Mouse (Mus musculus) heart, embryonic 14.5 days (tissue): ENCODE measurements around the gene Spire2. TPM values are rescaled to one million over a fixed set of nuclear protein-coding genes. Genes with fewer than 3 reads are reported as not detected.
"Not testable (repeated sequence)": the region's sequence is repeated elsewhere in the genome, so short reads cannot be mapped to it uniquely, and the experiment has no call there.

Experiments used
- ATAC-seq: fragments of 200-750 bp; cut with Nextera tagmentation; 2 replicates; pipeline ENCODE4 v1.8.0; 2017; ENCODE audit warnings: low read depth, moderate TSS enrichment; ENCODE audit not compliant: insufficient number of reproducible peaks, insufficient read depth, low FRiP score
- H3K27ac ChIP-seq, 2 experiments: fragments of 200-500 bp in 1 of 2; fragments of 300-500 bp in 1 of 2; sonication (generic) in 1 of 2; replicated peaks in 1 of 2; 2 replicates each; pipeline ENCODE4 v1.5.1; 2012 to 2014; ENCODE audit warnings: low read depth in 2 of 2, low read length in 2 of 2, control low read depth in 1 of 2, mild to moderate bottlenecking in 1 of 2, mixed read lengths in 1 of 2; ENCODE audit not compliant: control insufficient read depth in 1 of 2, insufficient read depth in 1 of 2
- H3K27me3 ChIP-seq: fragments of 300-500 bp; sonication (generic); 2 replicates; pipeline ENCODE4 v1.6.1; 2014; ENCODE audit warnings: mild to moderate bottlenecking, low read length, control low read depth; ENCODE audit not compliant: control insufficient read depth, insufficient read depth
- H3K36me3 ChIP-seq: fragments of 300-500 bp; sonication (generic); 2 replicates; pipeline ENCODE4 v1.6.1; 2014; ENCODE audit warnings: mild to moderate bottlenecking, control low read depth, low read length, mixed read lengths; ENCODE audit not compliant: control insufficient read depth, insufficient read depth
- H3K4me1 ChIP-seq, 2 experiments: fragments of 200-500 bp in 1 of 2; fragments of 300-500 bp in 1 of 2; sonication (generic) in 1 of 2; 2 replicates each; pipeline ENCODE4 v1.6.1; 2012 to 2014; ENCODE audit warnings: low read length in 2 of 2, control low read depth in 1 of 2, mixed read lengths in 1 of 2; ENCODE audit not compliant: control insufficient read depth in 2 of 2, insufficient read depth in 2 of 2
- H3K4me2 ChIP-seq: fragments of 300-500 bp; sonication (generic); 2 replicates; pipeline ENCODE4 v1.6.1; 2014; ENCODE audit warnings: mild to moderate bottlenecking, low read length
- H3K4me3 ChIP-seq, 2 experiments: fragments of 200-500 bp in 1 of 2; fragments of 300-500 bp in 1 of 2; sonication (generic) in 1 of 2; 2 replicates each; pipeline ENCODE4 v1.5.1; 2012 to 2014; ENCODE audit warnings: low read length in 2 of 2, mild to moderate bottlenecking in 2 of 2, control low read depth in 1 of 2, low read depth in 1 of 2, moderate library complexity in 1 of 2; ENCODE audit not compliant: control insufficient read depth in 1 of 2, insufficient read depth in 1 of 2
- H3K9ac ChIP-seq: fragments of 300-500 bp; sonication (generic); 2 replicates; pipeline ENCODE4 v1.6.1; 2014; ENCODE audit warnings: mild to moderate bottlenecking, low read length
- H3K9me3 ChIP-seq: fragments of 300-500 bp; sonication (generic); 2 replicates; pipeline ENCODE4 v1.6.1; 2016; ENCODE audit warnings: low read length, control low read depth; ENCODE audit not compliant: control insufficient read depth
- WGBS: fragments of 180-500 bp; shearing (Covaris S2); extraction: QIAGEN DNeasy Blood & Tissue Kit; methylation state at CpG from one replicate; pipeline ENCODE4 v1.1.7; 2014; 5-methylcytosine and 5-hydroxymethylcytosine counted together
- polyA plus RNA-seq: library from polyadenylated mRNA; unstranded; fragments of >200 nt; fragmentation: Nextera tagmentation; extraction: Ambion mirVana; gene quantifications from 2 replicates; pipeline ENCODE4 v1.2.1, GENCODE M21; 2014

The Spire2 gene
- polyA plus RNA-seq, 1 experiment from 2014 or later, result 0.85 TPM

DNA sequence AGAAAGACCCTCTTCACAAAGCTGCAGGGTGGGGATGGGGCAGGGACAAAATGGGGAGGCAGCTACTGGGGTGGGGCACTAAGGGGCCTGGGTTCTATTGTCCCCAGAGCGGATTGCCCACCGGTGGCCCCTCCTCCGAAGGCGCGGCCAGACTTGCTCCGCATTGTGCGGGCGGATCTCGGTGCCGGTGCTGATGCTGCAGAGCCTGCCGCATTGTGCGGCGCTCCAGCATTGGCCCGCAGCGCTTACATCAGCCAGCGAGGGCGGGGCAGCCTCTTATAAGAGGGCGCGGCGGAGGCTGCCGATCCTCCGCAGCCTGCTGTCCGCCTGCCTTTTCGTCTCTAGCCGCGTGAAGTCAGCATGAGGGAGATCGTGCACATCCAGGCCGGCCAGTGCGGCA, 78.7 kb downstream of the Spire2 start, which contains the start of gene Tubb3:
Gene Tubb3 (plus strand): TSS at position 179 of the 400 bp plus-strand sequence.
- H3K9me3 ChIP-seq, result no peaks in the 10 kb centered on the region
- peaks cover 52% of the 10 kb centered on the region for H3K27me3 ChIP-seq
- H3K4me2 ChIP-seq, result peak within 1 kb of the TSS; percentile 56
- H3K4me3 ChIP-seq, result peak within 1 kb of the TSS; percentile 33
- H3K4me1 ChIP-seq, result peaks cover 30% of the 10 kb centered on the region in 2 experiments
- peak; percentile 31; the same call in 1 of the 2 replicates for ATAC-seq
- no peak within 1 kb of the TSS for H3K9ac ChIP-seq
- WGBS, result 2% methylated on average over 29 of the region's 29 CpGs
- no peaks in the 10 kb centered on the region for H3K36me3 ChIP-seq
- H3K27ac ChIP-seq, result no peak within 1 kb of the TSS

DNA sequence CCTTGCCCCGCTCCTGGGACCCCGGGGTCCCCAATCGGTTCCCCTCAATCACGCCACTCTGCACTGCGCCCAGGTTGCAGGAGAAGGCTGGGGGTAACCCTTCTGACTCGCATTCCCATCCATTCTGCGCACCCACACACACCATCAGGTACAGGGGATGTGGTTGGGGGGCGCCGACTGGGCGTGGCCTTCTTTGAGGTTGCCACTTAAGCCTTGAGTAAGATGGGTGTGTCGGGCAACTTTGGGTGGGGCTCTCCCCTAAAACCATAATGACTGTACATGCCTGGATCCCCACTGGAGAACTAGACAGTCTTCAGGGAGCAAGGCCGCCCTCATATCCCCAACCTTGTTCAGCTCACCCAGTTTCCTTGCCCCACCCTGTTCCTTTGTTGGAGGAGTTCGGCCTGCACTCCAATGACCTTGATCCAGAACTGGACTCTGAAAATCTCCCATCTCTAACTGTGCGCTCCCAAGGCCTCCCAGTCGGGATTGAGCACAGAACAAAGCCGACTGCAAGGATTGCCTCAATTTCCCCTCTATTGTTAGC, 79.3 kb downstream of the Spire2 start:
- H3K9me3 ChIP-seq, result no peaks in the 10 kb centered on the region
- peak overlapping the region; percentile 56 for H3K4me2 ChIP-seq
- H3K4me3 ChIP-seq, result peak overlapping the region; percentile 33
- no peaks in the 10 kb centered on the region for H3K36me3 ChIP-seq
- peak; percentile 10; the same call in 1 of the 2 replicates for ATAC-seq
- H3K27me3 ChIP-seq, result peaks cover 52% of the 10 kb centered on the region
- no peak overlapping the region for H3K9ac ChIP-seq
- H3K27ac ChIP-seq, result no peak overlapping the region
- 12% methylated on average over 16 of the region's 16 CpGs for WGBS
- H3K4me1 ChIP-seq, result peaks cover 27 to 30% of the 10 kb centered on the region in 2 experiments

DNA sequence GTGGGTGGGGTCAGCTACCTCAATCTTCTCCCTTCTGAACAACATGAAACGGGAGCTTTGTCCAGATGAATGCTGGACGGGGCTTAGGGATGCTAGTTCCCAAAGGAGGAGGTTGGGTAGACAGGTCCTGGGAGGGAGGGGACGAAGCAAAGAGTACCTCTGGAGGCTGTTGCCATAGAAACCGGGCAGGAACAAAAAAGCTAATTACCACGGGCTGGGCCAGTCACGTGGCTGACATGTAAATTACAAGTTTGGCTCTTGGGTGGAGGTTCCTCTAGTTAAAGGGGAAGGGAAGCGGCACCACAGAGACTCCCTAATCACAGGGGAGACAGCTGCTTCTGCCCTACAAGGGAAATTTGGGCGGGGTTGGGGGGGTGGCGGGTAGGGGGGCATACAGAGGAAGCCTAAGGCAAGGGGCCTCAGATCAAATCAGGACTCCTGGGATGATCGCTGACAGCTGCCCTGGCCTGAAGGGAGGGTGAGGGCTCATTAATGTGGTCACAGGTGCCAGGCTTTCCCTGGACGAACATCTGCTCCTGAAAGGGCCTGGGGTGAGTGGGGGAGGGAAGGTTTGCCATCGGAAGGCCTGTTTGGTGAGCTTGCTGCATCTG, 80.2 kb downstream of the Spire2 start:
- H3K9ac ChIP-seq, result no peak overlapping the region
- H3K27me3 ChIP-seq, result peaks cover 48% of the 10 kb centered on the region
- no peak overlapping the region for H3K27ac ChIP-seq
- peaks cover 27 to 30% of the 10 kb centered on the region in 2 experiments for H3K4me1 ChIP-seq
- H3K4me3 ChIP-seq, result no peak overlapping the region
- no peaks in the 10 kb centered on the region for H3K9me3 ChIP-seq
- no peak for ATAC-seq
- H3K4me2 ChIP-seq, result no peak overlapping the region
- no peaks in the 10 kb centered on the region for H3K36me3 ChIP-seq
- WGBS, result 6% methylated on average over 12 of the region's 12 CpGs

DNA sequence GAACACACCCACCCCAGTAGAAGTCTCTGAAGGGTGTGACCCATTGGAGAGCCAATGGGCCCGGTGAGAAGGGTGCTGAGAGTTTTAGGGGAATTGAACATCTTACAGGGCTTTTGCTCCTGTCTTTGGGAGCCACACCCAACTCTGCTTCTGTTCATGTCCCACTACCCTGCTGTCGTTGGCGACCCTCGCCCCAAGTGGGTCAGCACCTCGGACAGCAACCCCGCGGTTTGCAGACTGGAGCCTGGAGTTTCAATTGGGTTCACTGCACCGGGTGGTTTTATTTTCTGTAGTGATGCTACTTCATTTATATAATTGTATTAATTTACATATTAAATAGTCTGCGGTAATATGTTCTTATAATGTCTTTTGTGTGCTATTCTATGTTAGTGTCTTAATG, 81.7 kb downstream of the Spire2 start:
- H3K36me3 ChIP-seq, result no peaks in the 10 kb centered on the region
- H3K27me3 ChIP-seq, result peaks cover 46% of the 10 kb centered on the region
- H3K4me3 ChIP-seq, result no peak overlapping the region
- WGBS, result 7% methylated on average over 9 of the region's 9 CpGs
- H3K27ac ChIP-seq, result no peak overlapping the region
- H3K4me1 ChIP-seq, result peaks cover 16 to 26% of the 10 kb centered on the region in 2 experiments
- H3K9ac ChIP-seq, result no peak overlapping the region
- H3K9me3 ChIP-seq, result no peaks in the 10 kb centered on the region
- H3K4me2 ChIP-seq, result no peak overlapping the region
- ATAC-seq, result no peak

DNA sequence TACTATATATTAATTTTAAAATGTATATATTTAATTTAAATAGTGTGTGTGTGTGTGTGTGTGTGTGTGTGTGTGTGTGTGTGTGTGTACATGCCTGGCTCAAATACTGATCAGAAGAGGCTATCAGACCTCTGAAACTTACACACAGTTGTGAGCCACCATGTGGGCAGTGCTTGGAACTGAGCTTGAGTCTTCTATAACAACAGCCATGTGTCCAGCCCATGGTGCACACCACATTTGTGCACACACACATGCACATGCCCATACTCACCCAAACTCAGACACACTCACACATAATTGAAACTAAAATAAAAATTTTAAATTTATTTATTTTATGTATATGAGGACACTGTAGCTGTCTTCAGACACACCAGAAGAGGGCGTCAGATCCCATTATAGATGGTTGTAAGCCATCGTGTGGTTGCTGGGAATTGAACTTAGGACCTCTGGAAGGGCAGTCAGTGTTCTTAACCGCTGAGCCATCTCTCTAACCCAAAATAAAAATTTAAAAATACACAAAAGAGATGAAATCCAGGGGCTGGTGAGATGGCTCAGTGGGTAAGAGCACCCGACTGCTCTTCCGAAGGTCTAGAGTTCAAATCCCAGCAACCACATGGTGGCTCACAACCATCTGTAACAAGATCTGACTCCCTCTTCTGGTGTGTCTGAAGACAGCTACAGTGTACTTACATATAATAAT, 82.6 kb downstream of the Spire2 start:
- Histone ChIP-seq H3K27me3 (peaks cover 43% of the 10 kb centered on the region), H3K4me1 (peaks cover 7 to 17% of the 10 kb centered on the region in 2 experiments)
- H3K4me3 ChIP-seq, ATAC-seq, H3K36me3 ChIP-seq, H3K4me2 ChIP-seq, H3K9ac ChIP-seq, H3K27ac ChIP-seq, H3K9me3 ChIP-seq: not testable (repeated sequence)
- 71% methylated on average over 5 of the region's 5 CpGs for WGBS

DNA sequence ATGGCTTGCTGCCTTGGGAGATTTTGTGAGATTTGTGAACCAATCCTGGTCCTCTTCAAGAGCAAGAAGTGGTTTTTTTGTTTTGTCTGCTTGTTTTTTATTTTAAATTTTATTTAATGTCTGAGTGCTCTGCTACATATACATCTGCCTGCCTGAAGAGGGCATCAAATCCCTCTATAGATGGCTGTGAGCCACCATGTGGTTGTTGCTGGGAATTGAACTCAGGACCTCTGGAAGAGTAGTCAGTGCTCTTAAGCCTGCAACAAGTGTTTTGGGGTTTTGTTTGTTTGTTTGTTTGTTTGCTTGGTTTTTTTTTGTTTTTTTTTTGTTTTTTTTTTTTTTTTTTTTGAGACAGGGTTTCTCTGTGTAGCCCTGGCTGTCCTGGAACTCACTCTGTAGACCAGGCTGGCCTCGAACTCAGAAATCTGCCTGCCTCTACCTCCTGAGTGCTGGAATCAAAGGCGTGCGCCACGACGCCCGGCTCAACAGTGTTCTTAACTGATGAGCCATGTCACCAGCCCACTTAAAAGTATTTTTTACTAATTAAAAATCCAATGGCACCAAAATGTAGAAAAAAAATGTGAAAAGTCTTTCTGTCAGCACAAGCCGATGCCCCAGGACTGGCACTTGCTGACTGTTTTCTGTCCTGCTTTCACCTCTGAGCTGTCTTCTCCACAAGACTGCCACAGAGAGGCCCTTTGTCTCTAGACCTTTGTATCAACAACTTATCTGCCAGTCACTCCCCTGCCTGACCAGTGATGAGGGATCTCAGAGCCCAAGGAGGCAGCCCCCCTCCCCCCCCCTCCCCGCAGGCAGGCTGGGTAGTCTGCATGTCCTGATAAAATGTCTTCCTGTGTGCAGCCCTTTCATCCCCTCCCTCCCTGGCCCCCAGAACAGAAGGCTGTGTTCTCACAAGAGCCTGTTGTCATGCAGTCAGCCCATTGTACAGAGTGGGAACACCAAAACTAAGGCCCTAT, 83.7 kb downstream of the Spire2 start:
- Histone ChIP-seq H3K4me3 (no peak overlapping the region), H3K4me1 (peaks cover 0 to 6% of the 10 kb centered on the region in 2 experiments; a peak in 1 of 4 replicates), H3K27ac (no peak overlapping the region), H3K27me3 (peaks cover 32% of the 10 kb centered on the region), H3K9me3 (no peaks in the 10 kb centered on the region), H3K4me2 (no peak overlapping the region), H3K9ac (no peak overlapping the region), H3K36me3 (no peaks in the 10 kb centered on the region)
- no peak for ATAC-seq
- WGBS, result 48% methylated on average over 8 of the region's 8 CpGs

DNA sequence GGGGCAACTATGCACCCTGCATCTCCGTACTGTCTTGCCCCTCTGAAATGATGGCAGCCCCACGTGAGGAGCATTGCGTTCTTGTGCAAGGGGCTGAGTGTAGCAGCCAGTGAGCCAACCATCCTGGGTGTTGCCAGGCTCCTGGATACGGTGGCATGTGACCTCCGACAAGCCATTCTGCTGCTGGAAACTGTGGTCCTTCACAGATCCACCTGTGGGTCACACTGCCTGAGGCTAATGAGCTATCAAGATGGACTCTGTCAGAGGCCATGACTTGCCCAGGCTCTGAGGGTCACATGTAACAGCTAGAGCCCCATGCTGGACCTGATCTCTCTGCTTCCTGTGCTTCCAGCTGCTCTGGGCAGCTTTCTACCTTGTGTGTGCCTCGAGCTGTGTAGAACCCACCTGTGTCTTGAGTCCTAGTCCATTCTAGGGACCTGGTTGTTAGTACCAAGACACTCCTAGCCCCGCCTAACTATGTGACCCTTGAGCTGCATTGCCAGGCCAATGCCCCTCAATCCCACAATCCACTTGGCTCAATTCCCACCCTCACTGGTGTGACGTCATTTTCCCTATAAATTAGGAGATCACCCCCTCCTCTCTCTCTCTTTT, 84.5 kb downstream of the Spire2 start:
- no peak for ATAC-seq
- no peaks in the 10 kb centered on the region for H3K36me3 ChIP-seq
- no peak overlapping the region for H3K9ac ChIP-seq
- 69% methylated on average over 8 of the region's 8 CpGs for WGBS
- no peak overlapping the region for H3K4me2 ChIP-seq
- no peak overlapping the region for H3K4me3 ChIP-seq
- H3K9me3 ChIP-seq, result no peaks in the 10 kb centered on the region
- H3K4me1 ChIP-seq, result peaks cover 0 to under 1% of the 10 kb centered on the region in 2 experiments; a peak in 1 of 4 replicates
- H3K27me3 ChIP-seq, result peaks cover 24% of the 10 kb centered on the region
- no peak overlapping the region for H3K27ac ChIP-seq
